Mouse (Mus musculus): ENCODE data around the gene Mindy3. TPM values are rescaled to one million over a fixed set of nuclear protein-coding genes. Genes with fewer than 3 reads are reported as not detected.

Mindy3 gene
- polyA plus RNA-seq, 1 experiment: 24.4 TPM

- 73% methylated on average over 6 of the region's 6 CpGs for WGBS
Measured at GRCm38 (mm10) chr2:12314028-12314427, 105.2 kb downstream of the Mindy3 start.

GRCm38 (mm10) chr2:12308466-12308865 is 110.8 kb downstream of the Mindy3 start:
- DNase-seq (ENCODE audit: low read depth, low spot score): no peak

More at GRCm38 (mm10) chr2:12314028-12314427, 105.2 kb downstream of the Mindy3 start:
- DNase-seq (ENCODE audit: low read depth, low spot score): no peak

GRCm38 (mm10) chr2:12307311-12307710 is 112.0 kb downstream of the Mindy3 start:
- DNase-seq (ENCODE audit: low read depth, low spot score): peak; percentile 68

GRCm38 (mm10) chr2:12305064-12305650 is 114.1 kb downstream of the Mindy3 start:
- WGBS: 39% methylated on average over 9 of the region's 9 CpGs
- peak; percentile 38 for DNase-seq (ENCODE audit: low read depth, low spot score)

GRCm38 (mm10) chr2:12301431-12302170 is 117.7 kb downstream of the Mindy3 start, which contains the start of gene Itga8:
Gene Itga8, minus strand, starts transcription at chr2:12301922.
- peak; percentile 22 for DNase-seq (ENCODE audit: low read depth, low spot score)
- 2% methylated on average over 56 of the region's 56 CpGs for WGBS

GRCm38 (mm10) chr2:12300449-12301228 is 118.6 kb downstream of the Mindy3 start:
- WGBS: 62% methylated on average over 15 of the region's 15 CpGs
- no peak for DNase-seq (ENCODE audit: low read depth, low spot score)

GRCm38 (mm10) chr2:12297287-12297686 is 122.0 kb downstream of the Mindy3 start:
- no peak for DNase-seq (ENCODE audit: low read depth, low spot score)
- 87% methylated on average over 5 of the region's 5 CpGs for WGBS

Other genes with a start within 250 kb of the Mindy3 start
- gene Itga8, start 117.5 kb downstream of the Mindy3 start, polyA plus RNA-seq (2012; rRNA removed): 1.4 and 1.9 TPM in 2 replicates